Mouse (Mus musculus) embryonic facial prominence, embryonic 11.5 days (tissue): ENCODE results near the gene Enc1. TPM values are rescaled to one million over a fixed set of nuclear protein-coding genes. Genes with fewer than 3 reads are reported as not detected.

Experiments used
- ATAC-seq: fragments of 200-750 bp; cut with Nextera tagmentation; replicated peaks from 2 replicates; pipeline ENCODE4 v1.8.0; 2017; ENCODE audit warnings: low read depth; ENCODE audit not compliant: insufficient number of reproducible peaks, low FRiP score, low TSS enrichment
- DNase-seq: peaks from one replicate; pipeline ENCODE4 v3.0.0-alpha.2; 2015; ENCODE audit warnings: low spot score
- H3K27ac ChIP-seq: fragments of 300-500 bp; sonication (generic); replicated peaks from 2 replicates; pipeline ENCODE4 v1.5.1; 2014; ENCODE audit warnings: mild to moderate bottlenecking, low read depth, low read length, control low read depth
- H3K27me3 ChIP-seq: fragments of 300-500 bp; sonication (generic); 2 replicates; pipeline ENCODE4 v1.6.1; 2014; ENCODE audit warnings: mild to moderate bottlenecking, low read length, moderate library complexity, mixed read lengths; ENCODE audit not compliant: control insufficient read depth, insufficient read depth
- H3K36me3 ChIP-seq: fragments of 300-500 bp; sonication (generic); replicated peaks from 2 replicates; pipeline ENCODE4 v1.6.1; 2014; ENCODE audit warnings: low read depth, mild to moderate bottlenecking, low read length, moderate library complexity, mixed read lengths; ENCODE audit not compliant: control insufficient read depth, insufficient read depth
- H3K4me1 ChIP-seq: fragments of 300-500 bp; sonication (generic); 2 replicates; pipeline ENCODE4 v1.6.1; 2014; ENCODE audit warnings: low read length, mixed read lengths; ENCODE audit not compliant: control insufficient read depth, insufficient read depth
- H3K4me2 ChIP-seq: fragments of 300-500 bp; sonication (generic); 2 replicates; pipeline ENCODE4 v1.6.1; 2014; ENCODE audit warnings: low read depth, mild to moderate bottlenecking, control low read depth, low read length, moderate library complexity
- H3K4me3 ChIP-seq: fragments of 300-500 bp; sonication (generic); 2 replicates; pipeline ENCODE4 v1.5.1; 2014; ENCODE audit warnings: low read depth, low read length, control low read depth
- H3K9ac ChIP-seq: fragments of 300-500 bp; sonication (generic); replicated peaks from 2 replicates; pipeline ENCODE4 v1.6.1; 2014; ENCODE audit warnings: mild to moderate bottlenecking, control low read depth, low read length
- H3K9me3 ChIP-seq: fragments of 300-500 bp; sonication (generic); replicated peaks from 2 replicates; pipeline ENCODE4 v1.6.1; 2016; ENCODE audit warnings: mild to moderate bottlenecking, low read length, inconsistent platforms, mixed read lengths; ENCODE audit not compliant: control insufficient read depth
- WGBS: fragments of 180-500 bp; shearing (Covaris S2); extraction: QIAGEN DNeasy Blood & Tissue Kit; methylation state at CpG from one replicate; pipeline ENCODE4 v1.1.7; 2014; 5-methylcytosine and 5-hydroxymethylcytosine counted together
- polyA plus RNA-seq: library from polyadenylated mRNA; unstranded; fragments of >200 nt; fragmentation: Nextera tagmentation; extraction: Ambion mirVana; gene quantifications from 2 replicates; pipeline ENCODE4 v1.2.1, GENCODE M21; 2014

The Enc1 gene
- polyA plus RNA-seq, 1 experiment from 2014 or later = 8.3 TPM

DNA sequence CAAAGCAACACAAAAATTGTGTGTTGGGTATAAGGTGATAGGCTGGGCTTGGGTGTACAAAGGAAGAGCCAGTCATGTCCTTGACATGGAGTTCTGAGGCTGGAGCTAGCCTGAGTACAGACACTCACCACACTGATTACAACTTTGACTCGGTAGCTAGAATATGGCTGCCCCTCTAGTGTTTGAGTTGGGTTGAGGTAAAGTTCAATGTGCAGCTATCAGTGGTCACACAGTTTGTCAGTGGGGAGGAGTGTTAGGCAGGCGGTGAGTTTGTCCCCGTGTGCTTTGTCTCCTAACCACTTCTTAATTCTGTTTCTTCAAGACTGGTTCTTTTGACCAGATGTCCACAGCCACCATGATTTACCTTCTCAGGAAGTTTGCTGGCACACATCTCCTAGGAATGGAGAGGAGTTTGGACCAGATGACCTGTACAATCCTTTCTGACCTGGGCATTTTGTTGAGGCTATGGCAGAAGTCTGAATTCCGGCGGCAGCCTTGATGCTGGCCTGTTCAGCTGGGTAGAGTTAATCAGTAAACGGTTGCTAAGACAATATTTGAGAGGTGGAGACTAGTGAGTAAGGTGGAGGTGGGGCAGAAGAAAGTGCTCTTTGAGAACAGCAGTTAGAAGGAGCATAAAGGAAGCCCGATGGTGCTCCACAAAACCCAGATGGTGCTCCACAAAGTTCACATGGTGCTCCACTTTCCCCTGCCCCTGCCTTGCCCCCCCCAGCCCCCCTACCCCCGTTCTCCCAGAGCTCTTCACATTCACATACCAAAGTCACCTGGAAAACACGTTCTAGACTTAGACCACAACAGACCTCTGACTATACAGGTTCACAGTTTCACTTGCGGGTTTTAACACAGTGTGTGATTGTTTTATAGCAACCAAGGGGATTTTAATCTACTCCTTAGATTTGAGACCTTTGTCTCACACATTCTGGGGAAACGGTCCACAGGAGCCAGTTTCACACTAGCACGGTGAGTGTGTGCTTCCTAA lies 59.3 kb downstream of the Enc1 start:
- Histone ChIP-seq H3K4me1 (no peaks in the 10 kb centered on the region), H3K4me3 (no peak overlapping the region), H3K9me3 (no peaks in the 10 kb centered on the region), H3K27me3 (no peaks in the 10 kb centered on the region), H3K27ac (no peak overlapping the region), H3K4me2 (no peak overlapping the region), H3K9ac (no peak overlapping the region), H3K36me3 (no peaks in the 10 kb centered on the region)
- DNase-seq (no peak), ATAC-seq (no peak)
- WGBS = 89% methylated on average over 12 of the region's 12 CpGs

Other genes with a start within 250 kb of the Enc1 start
- not detected in 2 replicates for gene 1700029F12Rik, start 206.7 kb upstream of the Enc1 start, polyA plus RNA-seq
- 8.9 and 9.1 TPM in 2 replicates for gene Fam169a, start 173.8 kb upstream of the Enc1 start, polyA plus RNA-seq
- 0.42 and 1.4 TPM in 2 replicates for gene Gm6169, start 141.9 kb upstream of the Enc1 start, polyA plus RNA-seq
- 30.2 and 32.0 TPM in 2 replicates for gene Gfm2, start 103.2 kb upstream of the Enc1 start, polyA plus RNA-seq
- 78.0 and 84.7 TPM in 2 replicates for gene Nsa2, start 103.2 kb upstream of the Enc1 start, polyA plus RNA-seq
- gene Hexb, start 42.7 kb upstream of the Enc1 start, polyA plus RNA-seq = 25.9 and 28.3 TPM in 2 replicates